Mouse (Mus musculus) embryonic facial prominence, embryonic 14.5 days (tissue): ENCODE results near the gene Ube2g2. TPM values are rescaled to one million over a fixed set of nuclear protein-coding genes. Genes with fewer than 3 reads are reported as not detected.

Experiments
- ATAC-seq: fragments of 200-750 bp; cut with Nextera tagmentation; 2 replicates; pipeline ENCODE4 v1.8.0; 2017; ENCODE audit warnings: low read depth, moderate number of reproducible peaks, moderate TSS enrichment
- DNase-seq: peaks from one replicate; pipeline ENCODE4 v3.0.0-alpha.2; 2015; ENCODE audit warnings: low spot score
- H3K27ac ChIP-seq: fragments of 300-500 bp; sonication (generic); replicated peaks from 2 replicates; pipeline ENCODE4 v1.5.1; 2014; ENCODE audit warnings: low read depth, mild to moderate bottlenecking, low read length, moderate library complexity
- H3K27me3 ChIP-seq: fragments of 300-500 bp; sonication (generic); replicated peaks from 2 replicates; pipeline ENCODE4 v1.6.1; 2014; ENCODE audit warnings: low read length; ENCODE audit not compliant: control insufficient read depth, insufficient read depth
- H3K36me3 ChIP-seq: fragments of 300-500 bp; sonication (generic); 2 replicates; pipeline ENCODE4 v1.6.1; 2014; ENCODE audit warnings: low read length, mixed read lengths; ENCODE audit not compliant: control insufficient read depth, insufficient read depth
- H3K4me1 ChIP-seq: fragments of 300-500 bp; sonication (generic); 2 replicates; pipeline ENCODE4 v1.6.1; 2014; ENCODE audit warnings: antibody characterized with exemption, low read length; ENCODE audit not compliant: control insufficient read depth, insufficient read depth
- H3K4me2 ChIP-seq: fragments of 300-500 bp; sonication (generic); 2 replicates; pipeline ENCODE4 v1.6.1; 2014; ENCODE audit warnings: low read depth, mild to moderate bottlenecking, low read length, moderate library complexity, mixed read lengths
- H3K4me3 ChIP-seq: fragments of 300-500 bp; sonication (generic); 2 replicates; pipeline ENCODE4 v1.5.1; 2014; ENCODE audit warnings: low read depth, mild to moderate bottlenecking, low read length
- H3K9ac ChIP-seq: fragments of 300-500 bp; sonication (generic); 2 replicates; pipeline ENCODE4 v1.6.1; 2014; ENCODE audit warnings: low read depth, mild to moderate bottlenecking, low read length, moderate library complexity, mixed read lengths
- H3K9me3 ChIP-seq: fragments of 300-500 bp; sonication (generic); 2 replicates; pipeline ENCODE4 v1.6.1; 2016; ENCODE audit warnings: low read length; ENCODE audit not compliant: control insufficient read depth
- WGBS: fragments of 180-500 bp; shearing (Covaris S2); extraction: QIAGEN DNeasy Blood & Tissue Kit; methylation state at CpG from one replicate; pipeline ENCODE4 v1.1.7; 2014; 5-methylcytosine and 5-hydroxymethylcytosine counted together
- polyA plus RNA-seq: library from polyadenylated mRNA; unstranded; fragments of >200 nt; fragmentation: Nextera tagmentation; extraction: Ambion mirVana; gene quantifications from 2 replicates; pipeline ENCODE4 v1.2.1, GENCODE M21; 2014

Gene Ube2g2
- polyA plus RNA-seq: 66.1 and 69.5 TPM in 2 replicates

GRCm38 (mm10) chr10:77622055-77622988 lies at the start of gene Ube2g2:
TSS of gene Ube2g2 (plus strand) at chr10:77622275.
- Histone ChIP-seq H3K4me2 (peak within 1 kb of the TSS; percentile 84), H3K4me1 (peaks cover 17% of the 10 kb centered on the region), H3K36me3 (peaks cover 9% of the 10 kb centered on the region), H3K4me3 (peak within 1 kb of the TSS; percentile 98), H3K27me3 (no peaks in the 10 kb centered on the region), H3K9ac (peak within 1 kb of the TSS; percentile 96), H3K9me3 (no peaks in the 10 kb centered on the region), H3K27ac (peak within 1 kb of the TSS; percentile 92)
- ATAC-seq: peak; percentile 95
- DNase-seq: peak; percentile 94
- under 1% methylated on average over 52 of the region's 96 CpGs for WGBS

- 68% methylated on average over 1 of the region's 1 CpGs for WGBS
- no peak for ATAC-seq
- H3K9me3 ChIP-seq: no peaks in the 10 kb centered on the region
Observed at GRCm38 (mm10) chr10:77573162-77573561, 48.9 kb upstream of the Ube2g2 start.

DNA sequence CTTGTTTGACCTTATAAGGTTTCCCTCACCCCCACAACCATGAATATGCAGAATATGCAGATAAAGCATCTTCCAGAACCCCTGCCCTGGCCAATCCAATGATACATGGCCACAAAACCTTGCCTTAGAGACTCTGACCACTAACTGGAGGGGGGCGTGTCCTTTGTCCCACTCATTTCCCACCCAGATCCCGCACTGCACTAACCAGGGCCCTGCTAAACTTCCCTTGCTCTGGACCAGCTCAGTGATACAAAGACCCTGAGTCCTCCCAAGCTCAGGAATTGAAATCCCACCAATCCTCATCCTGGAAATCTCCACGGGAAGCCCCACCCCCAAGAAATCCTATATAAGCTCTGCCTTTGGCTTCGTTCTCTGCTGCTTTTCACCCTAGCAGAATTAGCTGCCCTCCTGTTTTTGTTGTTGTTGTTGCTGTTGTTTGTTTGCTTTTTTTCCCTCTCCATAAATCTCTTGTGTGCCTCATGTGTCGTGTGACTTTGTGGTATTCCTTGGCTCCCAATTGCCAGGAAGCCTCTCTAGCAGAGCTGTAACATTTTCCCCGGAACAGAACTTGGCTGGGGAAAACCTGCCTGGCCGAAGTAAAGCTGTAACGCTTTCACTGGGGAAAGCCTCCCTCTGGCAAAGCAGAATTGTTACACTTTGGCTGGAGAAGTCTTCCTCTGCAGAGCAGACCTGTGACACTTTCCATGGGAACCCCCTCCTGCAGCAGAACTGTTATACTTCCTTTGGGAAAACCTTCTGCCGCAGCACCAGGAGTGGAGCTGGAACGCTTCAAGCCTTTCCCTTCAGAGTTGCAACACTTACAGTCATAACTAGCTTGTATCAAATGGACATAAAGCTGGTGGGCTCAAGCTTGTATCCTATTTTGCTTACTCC lies 41.8 kb upstream of the Ube2g2 start:
- ATAC-seq: no peak
- no peak overlapping the region for H3K27ac ChIP-seq
- 52% methylated on average over 10 of the region's 10 CpGs for WGBS

More at GRCm38 (mm10) chr10:77573162-77573561, 48.9 kb upstream of the Ube2g2 start:
- no peak overlapping the region for H3K4me3 ChIP-seq
- no peak for DNase-seq
- H3K4me1 ChIP-seq: no peaks in the 10 kb centered on the region
- no peaks in the 10 kb centered on the region for H3K36me3 ChIP-seq
- H3K9ac ChIP-seq: no peak overlapping the region
- H3K4me2 ChIP-seq: no peak overlapping the region
- H3K27ac ChIP-seq: no peak overlapping the region
- no peaks in the 10 kb centered on the region for H3K27me3 ChIP-seq

DNA sequence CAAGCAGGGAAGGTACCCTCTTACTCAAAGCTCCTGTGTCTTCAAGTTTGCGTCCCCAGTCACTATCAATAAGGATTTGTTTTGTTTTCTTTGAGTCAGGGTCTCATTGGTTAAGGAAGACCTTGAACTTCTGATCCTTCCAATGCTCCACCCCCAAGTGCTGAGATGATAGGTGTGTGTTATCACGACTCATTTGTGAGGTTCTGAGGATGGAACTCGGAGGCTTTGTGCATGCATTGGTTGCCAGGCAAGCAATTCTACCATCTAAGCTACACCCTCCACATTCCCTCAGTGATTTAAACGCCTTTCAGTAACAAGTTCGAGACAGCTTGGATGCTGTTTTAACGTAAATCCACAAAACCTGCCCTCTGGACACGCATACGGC lies 41.1 kb upstream of the Ube2g2 start:
- WGBS: 4% methylated on average over 8 of the region's 8 CpGs
- peak overlapping the region; percentile 75 for H3K4me3 ChIP-seq
- H3K4me1 ChIP-seq: peaks cover 17% of the 10 kb centered on the region
- peak overlapping the region; percentile 81 for H3K9ac ChIP-seq
- H3K9me3 ChIP-seq: no peaks in the 10 kb centered on the region
- no peak for ATAC-seq
- peak overlapping the region; percentile 83 for H3K4me2 ChIP-seq
- H3K27me3 ChIP-seq: no peaks in the 10 kb centered on the region
- H3K36me3 ChIP-seq: peaks cover 3% of the 10 kb centered on the region; the same call in 1 of the 2 replicates
- peak overlapping the region; percentile 49 for H3K27ac ChIP-seq
- DNase-seq: no peak

More for the DNA sequence above, 41.8 kb upstream of the Ube2g2 start:
- H3K4me3 ChIP-seq: no peak overlapping the region
- H3K36me3 ChIP-seq: no peaks in the 10 kb centered on the region
- no peak overlapping the region for H3K4me2 ChIP-seq
- H3K9me3 ChIP-seq: no peaks in the 10 kb centered on the region
- DNase-seq: no peak
- H3K27me3 ChIP-seq: no peaks in the 10 kb centered on the region
- H3K9ac ChIP-seq: no peak overlapping the region
- peaks cover 17% of the 10 kb centered on the region for H3K4me1 ChIP-seq

DNA sequence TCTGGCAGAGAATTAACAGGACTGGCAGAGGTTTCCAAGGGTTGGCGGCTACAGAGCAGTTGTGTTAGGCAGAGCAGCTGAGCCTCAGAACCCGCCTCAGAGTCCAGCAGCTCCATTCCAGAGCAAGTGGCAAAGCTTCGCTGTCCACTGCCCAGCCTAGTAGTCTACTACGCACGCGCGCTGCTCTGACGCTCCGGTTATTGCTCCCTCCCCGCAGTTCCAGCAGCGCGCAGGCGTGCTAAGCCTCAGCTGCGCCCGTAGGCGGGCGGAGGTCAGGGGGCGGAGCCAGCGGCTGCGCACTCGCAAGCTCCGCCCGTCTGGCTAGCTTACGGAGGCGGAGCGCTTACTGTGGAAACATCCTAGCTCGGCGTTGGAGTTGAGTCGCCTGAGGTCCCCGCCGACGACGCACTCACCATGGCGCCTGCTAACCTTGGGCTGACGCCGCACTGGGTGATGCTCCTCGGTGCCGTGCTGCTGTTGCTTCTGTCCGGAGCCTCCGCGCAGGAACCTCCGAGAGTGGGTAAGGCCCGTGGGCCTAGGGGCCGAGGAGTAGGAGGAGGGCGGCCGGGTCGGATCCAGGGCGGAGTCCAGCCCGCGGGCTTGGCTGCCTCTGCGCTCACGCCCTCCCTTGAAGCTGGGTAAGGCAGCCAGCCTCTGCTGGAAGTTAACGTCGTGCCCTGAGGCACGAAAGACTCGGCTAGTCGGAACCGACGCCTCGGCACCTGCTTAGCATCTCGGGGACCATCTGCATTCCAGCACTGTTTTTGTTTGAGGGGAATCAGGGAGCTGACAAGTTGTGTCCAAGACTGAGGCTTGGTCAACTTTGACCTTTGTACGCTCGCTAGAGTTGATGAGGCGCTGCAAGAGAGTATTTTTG lies 40.4 kb upstream of the Ube2g2 start, which contains the start of gene Pttg1ip:
Gene Pttg1ip (plus strand): TSS at position 313 of the 877 bp plus-strand sequence.
- Histone ChIP-seq H3K9ac (peak within 1 kb of the TSS; percentile 81), H3K4me3 (peak within 1 kb of the TSS; percentile 75), H3K36me3 (peaks cover 6% of the 10 kb centered on the region; the same call in 1 of the 2 replicates), H3K4me2 (peak within 1 kb of the TSS; percentile 83), H3K27me3 (no peaks in the 10 kb centered on the region), H3K27ac (peak within 1 kb of the TSS; percentile 89), H3K4me1 (peaks cover 17% of the 10 kb centered on the region), H3K9me3 (no peaks in the 10 kb centered on the region)
- DNase-seq: peak; percentile 99
- 1% methylated on average over 51 of the region's 64 CpGs for WGBS
- ATAC-seq: peak; percentile 99

GRCm38 (mm10) chr10:77582285-77582618 lies 39.8 kb upstream of the Ube2g2 start:
- Histone ChIP-seq H3K27me3 (no peaks in the 10 kb centered on the region), H3K27ac (peak overlapping the region; percentile 89; the same call in 1 of the 2 replicates), H3K4me3 (peak overlapping the region; percentile 75), H3K9ac (peak overlapping the region; percentile 81), H3K4me2 (peak overlapping the region; percentile 83), H3K9me3 (no peaks in the 10 kb centered on the region), H3K4me1 (peaks cover 17% of the 10 kb centered on the region), H3K36me3 (peaks cover 11% of the 10 kb centered on the region; the same call in 1 of the 2 replicates)
- ATAC-seq: no peak
- 3% methylated on average over 8 of the region's 8 CpGs for WGBS
- DNase-seq: no peak

DNA sequence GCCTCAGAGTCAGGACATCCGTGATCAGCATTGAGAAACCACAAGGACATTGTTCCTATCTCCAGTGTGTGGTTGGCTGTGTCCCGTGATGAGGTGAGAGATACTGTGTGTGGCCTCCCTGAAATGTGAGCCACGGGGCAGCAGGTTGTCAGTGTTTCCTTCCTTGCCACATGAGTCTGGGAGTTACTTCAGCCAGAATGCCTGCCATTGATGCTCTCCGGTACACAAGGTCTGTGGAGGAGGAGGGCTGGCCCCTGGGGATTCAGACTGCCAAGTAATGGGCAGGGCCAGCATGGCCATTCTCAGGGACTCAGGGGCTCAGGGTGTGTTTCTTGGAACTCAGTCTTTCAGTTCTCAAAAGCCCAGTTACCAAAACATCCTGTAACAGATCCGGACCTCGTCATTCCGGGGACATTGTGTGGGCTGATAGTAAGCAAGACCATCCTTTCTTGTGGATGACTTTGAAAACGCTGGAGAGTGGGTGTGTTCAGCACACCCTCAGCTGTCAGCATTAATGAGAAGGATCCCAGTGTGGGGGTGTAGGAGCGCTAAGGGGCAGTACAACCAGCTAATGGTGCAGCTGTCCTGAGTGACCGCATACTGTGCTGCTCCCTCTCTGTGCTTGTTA lies 38.2 kb upstream of the Ube2g2 start:
- no peak overlapping the region for H3K4me3 ChIP-seq
- no peak overlapping the region for H3K27ac ChIP-seq
- H3K4me2 ChIP-seq: no peak overlapping the region
- 69% methylated on average over 10 of the region's 10 CpGs for WGBS
- H3K9ac ChIP-seq: 0 out of 2 replicates have a peak overlapping the region, but pooled peaks have one; percentile 19
- no peak for ATAC-seq
- no peaks in the 10 kb centered on the region for H3K9me3 ChIP-seq
- H3K36me3 ChIP-seq: peaks cover 25% of the 10 kb centered on the region; the same call in 1 of the 2 replicates
- peak; percentile 30 for DNase-seq
- H3K4me1 ChIP-seq: peaks cover 17% of the 10 kb centered on the region
- no peaks in the 10 kb centered on the region for H3K27me3 ChIP-seq
